Mouse (Mus musculus) lung, postnatal 36 days (tissue): Measurements from ENCODE around the gene Sp110.
"Not testable (repeated sequence)": the region's sequence is repeated elsewhere in the genome, so short reads cannot be mapped to it uniquely, and the experiment has no call there.

ENCODE experiments used
- DNase-seq: peaks from one replicate; pipeline ENCODE4 v3.0.0; 2022; ENCODE audit warnings: mixed read lengths

Sp110 gene

DNA sequence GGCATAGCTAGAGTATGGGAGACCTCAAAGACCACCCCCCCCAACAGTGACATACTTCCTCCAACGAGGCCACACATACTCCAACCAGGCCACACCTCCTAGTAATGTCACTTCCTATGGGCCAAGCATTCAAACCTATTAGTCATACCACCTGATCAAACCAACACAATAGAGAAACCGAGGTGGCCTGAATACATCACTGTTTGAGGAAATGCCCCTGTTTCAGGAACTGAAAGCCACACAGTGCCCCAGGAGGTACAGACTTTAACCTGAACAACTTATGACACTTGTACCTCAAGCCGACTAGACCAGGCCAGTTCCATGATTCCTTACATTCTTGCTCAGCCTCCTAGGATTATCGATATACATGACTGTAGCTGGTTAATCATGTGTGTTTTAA, 54.8 kb downstream of the Sp110 start:
- DNase-seq = not testable (repeated sequence)

GRCm38 (mm10) chr1:85528451-85529110, 70.0 kb downstream of the Sp110 start:
- DNase-seq = not testable (repeated sequence)
